Mouse (Mus musculus) inflammation-experienced regulatory T-cells (primary cell): ENCODE results near the gene Phc1. TPM values are rescaled to one million over a fixed set of nuclear protein-coding genes. Genes with fewer than 3 reads are reported as not detected.

Experiments used
- polyA plus RNA-seq, 2 experiments: library from polyadenylated mRNA; unstranded; fragments of 100-300 nt; shearing (Covaris generic); gene quantifications; one replicate each; pipeline ENCODE4 v1.2.1; 2017

Gene Phc1
- polyA plus RNA-seq = 10 to 100 TPM; 10.9 to 17.1 TPM

GRCm38 (mm10) chr6:122340349-122341000 is at the start of gene Phc1:
Gene Phc1, minus strand, starts transcription at chr6:122340561.

DNA sequence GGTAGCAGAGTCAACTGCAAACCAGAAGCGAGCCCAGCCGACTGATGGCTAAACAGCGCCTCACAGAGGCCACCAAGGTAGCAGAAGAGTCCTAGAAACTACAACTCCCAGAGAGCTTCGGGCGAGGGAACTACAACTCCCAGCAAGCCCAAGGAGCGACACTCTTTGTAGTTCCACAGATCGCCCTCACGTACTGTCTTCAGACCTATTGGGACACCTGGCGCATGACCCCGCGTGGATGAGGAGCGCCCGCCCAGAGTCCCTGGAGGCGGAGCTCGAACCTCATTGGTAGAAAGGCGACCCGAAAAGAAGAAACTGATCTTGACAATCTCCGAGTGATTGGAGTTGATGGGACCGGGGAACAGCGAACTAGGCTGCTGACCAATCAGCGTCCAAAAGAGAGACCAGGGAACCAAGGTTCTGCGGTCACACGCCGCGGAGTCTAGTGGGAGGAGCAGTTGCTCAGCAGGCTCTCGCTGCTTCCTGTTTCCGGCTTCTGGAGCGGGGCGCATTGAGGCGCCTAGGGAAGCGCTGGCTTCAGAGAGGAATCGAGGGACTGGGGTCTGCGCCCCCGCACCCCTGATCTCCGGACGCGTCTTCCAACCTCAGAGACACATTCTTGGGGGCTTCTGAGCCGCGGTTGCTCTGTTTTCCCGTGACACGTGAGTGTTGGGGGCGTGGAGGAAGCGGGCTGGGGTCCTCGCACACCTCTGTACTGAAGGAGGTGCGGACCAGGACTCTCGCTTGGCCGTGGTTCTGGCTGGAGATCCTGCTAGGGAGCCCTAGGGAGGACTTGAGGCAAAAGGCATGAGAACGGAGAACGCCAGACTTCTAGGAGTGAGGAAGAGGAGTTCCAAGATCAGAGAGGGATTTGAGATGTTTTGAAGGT is 31.6 kb downstream of the Phc1 start, which contains the start of gene M6pr:
Gene M6pr (plus strand): TSS at position 216 of the 889 bp plus-strand sequence.

DNA sequence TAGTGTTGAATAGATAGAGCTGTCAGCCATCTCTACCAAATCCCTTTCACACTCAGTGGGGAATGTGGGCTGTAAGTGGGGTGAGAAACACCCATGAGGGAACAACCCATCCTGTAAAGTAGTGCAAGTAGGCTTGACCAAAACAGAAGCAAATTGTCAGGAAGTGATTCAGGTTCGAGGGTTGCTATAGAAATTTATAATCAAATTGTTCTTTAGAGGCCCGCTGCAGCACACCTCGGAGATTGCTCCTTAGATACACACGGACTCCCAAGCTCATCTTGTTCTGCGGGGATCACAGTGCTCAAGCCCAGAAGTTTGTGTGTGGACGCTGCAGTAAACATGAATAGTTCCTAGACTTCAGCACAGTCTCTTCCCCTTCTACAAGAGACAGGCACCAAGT is 57.6 kb downstream of the Phc1 start, which contains the start of gene Klrg1:
Gene Klrg1 (minus strand): TSS at position 101 of the 400 bp plus-strand sequence.

Other genes with a start within 250 kb of the Phc1 start
- 100 to 1,000 TPM in 1 of 2 experiments, 10 to 100 TPM in 1; 33.7 to 151 TPM for gene Klrg1, start 57.7 kb downstream of the Phc1 start, polyA plus RNA-seq
- gene M6pr, start 31.8 kb downstream of the Phc1 start, polyA plus RNA-seq = 100 to 1,000 TPM; 229 to 253 TPM
- gene Rimklb, start 158.2 kb upstream of the Phc1 start, polyA plus RNA-seq = under 1 TPM; 0.10 to 0.40 TPM
- under 1 TPM in 1 of 2 experiments, not detected in 1; 0.39 TPM for gene Mfap5, start 165.3 kb upstream of the Phc1 start, polyA plus RNA-seq
- under 1 TPM in 1 of 2 experiments, not detected in 1; 0.40 TPM for gene Aicda, start 213.2 kb upstream of the Phc1 start, polyA plus RNA-seq